In genomic region chr13:113433456-113433855, GRCm38 (mm10) we compare ENCODE assay signal across 22 mouse cellular contexts.
A peak's percentile ranks its signal among the peaks of the same experiment; 100 is the strongest.
DNase-seq lines count a peak whose midpoint lies in the region; ATAC-seq and TF ChIP-seq lines count a peak whose summit lies in the region.
"Had no signal": no experiment of that assay in that cellular context is flagged by ENCODE, and none has a peak within 500 bp of the region (broad histone marks: within the 10 kb centered on the region; RNA-seq: fewer than 3 reads in every experiment).

No protein-coding gene starts in this region.

- no peaks in the 10 kb centered on the region for H3K4me1 ChIP-seq in liver, embryonic 16.5 days (ENCODE audit: control insufficient read depth, low read depth, low read length)
- 0 out of 2 replicates have a peak, but pooled peaks cover 3% of the 10 kb centered on the region for H3K4me1 ChIP-seq in liver, embryonic 11.5 days (replicated peaks; ENCODE audit: control insufficient read depth, insufficient read depth, low read length)
- H3K4me1 ChIP-seq in stomach, embryonic 16.5 days (ENCODE audit: control insufficient read depth, insufficient read depth, low read length), result no peaks in the 10 kb centered on the region
- no peaks in the 10 kb centered on the region for H3K4me1 ChIP-seq in stomach, postnatal 0 days (replicated peaks; ENCODE audit: control insufficient read depth, insufficient read depth)
- H3K4me1 ChIP-seq: embryonic facial prominence, embryonic 10.5 days; forebrain, embryonic 13.5 days; heart, embryonic 15.5 days; stomach, embryonic 15.5 days had no signal

- no peaks in the 10 kb centered on the region for H3K36me3 ChIP-seq in liver, embryonic 16.5 days (ENCODE audit: control insufficient read depth, insufficient read depth)
- H3K36me3 ChIP-seq in liver, embryonic 11.5 days (ENCODE audit: control insufficient read depth, insufficient read depth, low read length), result no peaks in the 10 kb centered on the region
- no peaks in the 10 kb centered on the region for H3K36me3 ChIP-seq in stomach, embryonic 16.5 days (ENCODE audit: control insufficient read depth, insufficient read depth, low read length)
- H3K36me3 ChIP-seq in stomach, postnatal 0 days (ENCODE audit: control insufficient read depth, insufficient read depth, low read length), result no peaks in the 10 kb centered on the region
- H3K36me3 ChIP-seq: embryonic facial prominence, embryonic 10.5 days; heart, embryonic 15.5 days; stomach, embryonic 15.5 days had no signal

- TF ChIP-seq EP300 in stomach, postnatal 0 days (optimal IDR thresholded peaks at IDR 0.05), result no peak

- no peak for TF ChIP-seq CTCF in stomach, postnatal 0 days (IDR thresholded peaks at IDR 0.05; ENCODE audit: low read depth)

- WGBS in liver, embryonic 16.5 days (ENCODE audit: insufficient replicate concordance), result 16% methylated on average over 5 of the region's 5 CpGs
- 43% methylated on average over 5 of the region's 5 CpGs for WGBS in liver, embryonic 11.5 days
- 73% methylated on average over 5 of the region's 5 CpGs for WGBS in stomach, embryonic 16.5 days
- 76% methylated on average over 5 of the region's 5 CpGs for WGBS in stomach, postnatal 0 days

- no peaks in the 10 kb centered on the region for H3K27me3 ChIP-seq in liver, embryonic 16.5 days (ENCODE audit: control insufficient read depth, insufficient read depth, low read depth, low read length)
- no peaks in the 10 kb centered on the region for H3K27me3 ChIP-seq in liver, embryonic 11.5 days (replicated peaks; ENCODE audit: control insufficient read depth, insufficient read depth, low read length)
- no peaks in the 10 kb centered on the region for H3K27me3 ChIP-seq in stomach, embryonic 16.5 days (ENCODE audit: control insufficient read depth, insufficient read depth, low read length)
- H3K27me3 ChIP-seq in stomach, postnatal 0 days (ENCODE audit: control insufficient read depth, insufficient read depth, low read length), result no peaks in the 10 kb centered on the region
- H3K27me3 ChIP-seq: forebrain, embryonic 13.5 days; heart, embryonic 15.5 days; stomach, embryonic 15.5 days had no signal

- ATAC-seq in frontal cortex, adult (ENCODE audit: low TSS enrichment), result peak; percentile 23; the same call in 1 of the 2 replicates
- peak; percentile 45; the same call in 1 of the 2 replicates for ATAC-seq in liver, embryonic 16.5 days (ENCODE audit: low read depth)
- no peak for ATAC-seq in liver, embryonic 11.5 days (replicated peaks; ENCODE audit: low FRiP score)
- no peak for ATAC-seq in stomach, embryonic 16.5 days (ENCODE audit: insufficient read depth, low FRiP score)
- ATAC-seq in stomach, postnatal 0 days (ENCODE audit: low FRiP score, low TSS enrichment), result no peak
- ATAC-seq in inflammation-experienced regulatory T-cells, adult 6 months, result no peak
- ATAC-seq: forebrain, embryonic 13.5 days; midbrain, embryonic 16.5 days had no signal

- H3K27ac ChIP-seq in liver, embryonic 16.5 days (ENCODE audit: low read length), result peak overlapping the region; percentile 59; the same call in 1 of the 2 replicates
- H3K27ac ChIP-seq in liver, embryonic 11.5 days (ENCODE audit: low read depth, low read length), result no peak overlapping the region
- H3K27ac ChIP-seq in stomach, embryonic 16.5 days (ENCODE audit: low read length), result peak overlapping the region; percentile 8; the same call in 1 of the 2 replicates
- no peak overlapping the region for H3K27ac ChIP-seq in stomach, postnatal 0 days (replicated peaks)
- H3K27ac ChIP-seq: embryonic facial prominence, embryonic 10.5 days; forebrain, embryonic 13.5 days; heart, embryonic 15.5 days; hindbrain, embryonic 14.5 days; kidney, postnatal 0 days; layer of hippocampus, adult 2 months; stomach, embryonic 15.5 days had no signal

- no peak overlapping the region for H3K4me3 ChIP-seq in liver, embryonic 16.5 days (ENCODE audit: low read depth, low read length)
- H3K4me3 ChIP-seq in liver, embryonic 11.5 days (ENCODE audit: low read depth, low read length), result no peak overlapping the region
- no peak overlapping the region for H3K4me3 ChIP-seq in stomach, embryonic 16.5 days (replicated peaks; ENCODE audit: low read length)
- H3K4me3 ChIP-seq in stomach, postnatal 0 days (ENCODE audit: low read depth, low read length), result no peak overlapping the region
- H3K4me3 ChIP-seq: embryonic facial prominence, embryonic 10.5 days; forebrain, embryonic 13.5 days; heart, embryonic 15.5 days; layer of hippocampus, adult 2 months; stomach, embryonic 15.5 days had no signal

- H3K9me3 ChIP-seq in liver, embryonic 16.5 days (replicated peaks; ENCODE audit: control insufficient read depth, low read length), result no peaks in the 10 kb centered on the region
- H3K9me3 ChIP-seq in liver, embryonic 11.5 days (ENCODE audit: control insufficient read depth, low read length), result 0 out of 2 replicates have a peak, but pooled peaks cover 2% of the 10 kb centered on the region
- no peaks in the 10 kb centered on the region for H3K9me3 ChIP-seq in stomach, embryonic 16.5 days (replicated peaks; ENCODE audit: control insufficient read depth, low read length)
- no peaks in the 10 kb centered on the region for H3K9me3 ChIP-seq in stomach, postnatal 0 days (ENCODE audit: control insufficient read depth, low read length)
- H3K9me3 ChIP-seq: forebrain, embryonic 13.5 days; stomach, embryonic 15.5 days had no signal

- H3K4me2 ChIP-seq in liver, embryonic 16.5 days (ENCODE audit: low read depth, low read length), result no peak overlapping the region
- H3K4me2 ChIP-seq in liver, embryonic 11.5 days, result no peak overlapping the region
- no peak overlapping the region for H3K4me2 ChIP-seq in stomach, embryonic 16.5 days (ENCODE audit: low read depth, low read length)
- H3K4me2 ChIP-seq in stomach, postnatal 0 days (replicated peaks; ENCODE audit: low read depth), result no peak overlapping the region
- H3K4me2 ChIP-seq: forebrain, embryonic 13.5 days; heart, embryonic 15.5 days; hindbrain, embryonic 14.5 days; lung, embryonic 14.5 days; stomach, embryonic 15.5 days had no signal

- DNase-seq in frontal cortex, postnatal 25 days (ENCODE audit: low spot score in 2 of 2), result no peak
- DNase-seq in liver, embryonic 11.5 days (ENCODE audit: low spot score), result no peak
- no peak for DNase-seq in stomach, postnatal 0 days (ENCODE audit: low spot score)
- DNase-seq in neural tube, embryonic 10.5 days (ENCODE audit: extremely low spot score, low spot score), result no peak
- DNase-seq: cerebellum, adult 11-12 months; cerebellum, postnatal 25 days; kidney, adult 11 months; lung, embryonic 14.5 days; spleen, adult 18-20 months; thymus, postnatal 14 days had no signal

- no peak overlapping the region for H3K9ac ChIP-seq in liver, embryonic 16.5 days (ENCODE audit: low read depth, low read length)
- no peak overlapping the region for H3K9ac ChIP-seq in liver, embryonic 11.5 days (ENCODE audit: low read depth, low read length)
- H3K9ac ChIP-seq in stomach, embryonic 16.5 days (ENCODE audit: low read length), result no peak overlapping the region
- H3K9ac ChIP-seq in stomach, postnatal 0 days (ENCODE audit: low read length), result no peak overlapping the region
- H3K9ac ChIP-seq: forebrain, embryonic 13.5 days; heart, embryonic 15.5 days; hindbrain, embryonic 14.5 days; lung, embryonic 14.5 days; stomach, embryonic 15.5 days had no signal

Comparison
In these comparisons a context has a peak if more than half of its experiments do, and no peak if none do; other contexts are left out.
1. ATAC-seq: peak in frontal cortex, adult (single experiment) and liver, embryonic 16.5 days (single experiment); none in liver, embryonic 11.5 days (single experiment), stomach, embryonic 16.5 days (single experiment), stomach, postnatal 0 days (single experiment) and inflammation-experienced regulatory T-cells, adult 6 months (single experiment).
2. H3K27ac ChIP-seq: peak in liver, embryonic 16.5 days (single experiment) and stomach, embryonic 16.5 days (single experiment); none in liver, embryonic 11.5 days (single experiment) and stomach, postnatal 0 days (single experiment).